Mouse (Mus musculus): ENCODE results near the gene Map1b.
A peak's percentile ranks its signal among the peaks of the same experiment; 100 is the strongest.

- TF ChIP-seq CTCF (IDR thresholded peaks at IDR 0.05) (peak; percentile 75), POLR2A (IDR thresholded peaks at IDR 0.05; ENCODE audit: insufficient read depth, low read depth, low read length) (no peak), EP300 (IDR thresholded peaks at IDR 0.05; ENCODE audit: insufficient read depth, low read depth, low read length) (no peak)
Measured at GRCm38 (mm10) chr13:99513138-99513537, 3.2 kb downstream of the Map1b start.

All from heart, adult 2 months (tissue).